Mouse (Mus musculus): ENCODE measurements at regions not wholly inside any gene's neighbourhood (a gene's known extent, or its start where the extent isn't known, plus 50 kb on each side); places are given as distances from the start of the nearest gene placed in this dataset.

DNA sequence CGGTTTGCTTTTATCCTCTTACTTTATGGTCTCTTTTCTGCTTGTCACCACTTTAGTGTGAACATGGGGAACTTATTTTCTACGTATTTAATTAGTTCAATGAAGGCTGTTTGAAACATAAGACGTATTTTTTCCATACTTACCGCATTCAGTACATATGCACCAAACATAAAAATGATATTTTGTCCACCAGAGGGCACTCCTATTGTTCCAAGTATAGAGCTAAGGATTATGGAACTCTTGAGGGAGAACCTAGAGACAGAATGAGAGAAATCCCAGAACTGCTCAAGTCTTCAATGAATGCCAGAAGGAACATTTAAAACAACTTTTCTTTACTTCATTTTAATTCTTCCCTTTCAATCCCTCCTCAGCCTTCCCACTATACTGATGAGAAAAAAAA is 403.4 kb upstream of the Kif18a start:
- no peak for ATAC-seq (replicated peaks; ENCODE audit: low read depth, poor library complexity, severe bottlenecking)

DNA sequence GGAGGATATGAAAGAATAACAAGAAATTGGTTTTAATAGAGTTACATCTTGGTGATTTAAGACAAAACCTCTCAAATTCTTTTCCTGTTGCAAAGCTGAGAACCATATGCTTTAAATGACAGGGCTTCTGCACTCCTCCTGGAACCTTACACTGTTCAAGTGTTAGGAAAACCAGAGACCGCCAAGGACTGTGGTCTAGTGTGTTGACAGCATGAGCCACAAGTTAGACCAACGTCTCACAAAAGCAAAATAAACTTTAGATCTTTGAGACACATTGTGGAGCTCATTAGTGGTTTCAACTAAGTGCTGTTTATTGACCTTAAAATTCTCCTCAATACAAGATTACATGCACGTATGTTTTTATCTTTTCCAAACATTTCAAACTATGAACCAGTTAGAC is 402.9 kb upstream of the Kif18a start:
- ATAC-seq (replicated peaks; ENCODE audit: low read depth, poor library complexity, severe bottlenecking): no peak

DNA sequence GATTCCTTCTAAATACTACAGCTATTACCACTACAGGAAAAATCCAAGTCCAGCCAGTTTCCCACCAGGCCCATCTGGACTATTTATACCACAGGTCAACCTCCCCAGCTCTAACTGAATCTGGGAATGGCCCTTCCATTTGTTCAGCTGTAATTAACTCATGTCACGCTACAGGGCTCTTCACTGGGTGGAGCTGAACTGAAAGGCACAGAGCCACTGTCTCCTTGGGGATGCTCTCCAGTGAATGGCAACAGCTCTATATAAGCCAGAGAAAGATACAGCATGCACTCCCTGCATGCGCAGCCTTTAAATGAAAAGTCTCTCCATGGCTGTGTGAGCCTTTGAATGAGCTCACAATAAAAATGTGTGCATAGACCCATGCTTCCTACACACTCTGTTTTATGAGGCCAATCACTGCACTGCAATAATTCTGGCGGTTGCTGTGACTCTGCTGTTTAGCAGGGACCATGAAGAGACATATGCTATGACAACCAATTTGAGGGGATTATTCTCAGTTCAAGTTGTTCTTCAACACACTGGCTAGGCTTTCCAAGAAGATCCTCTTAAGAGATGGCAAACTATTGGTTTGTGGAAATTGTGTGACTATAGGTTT is 376.3 kb upstream of the Kif18a start:
- ATAC-seq (replicated peaks; ENCODE audit: low read depth, poor library complexity, severe bottlenecking): no peak

DNA sequence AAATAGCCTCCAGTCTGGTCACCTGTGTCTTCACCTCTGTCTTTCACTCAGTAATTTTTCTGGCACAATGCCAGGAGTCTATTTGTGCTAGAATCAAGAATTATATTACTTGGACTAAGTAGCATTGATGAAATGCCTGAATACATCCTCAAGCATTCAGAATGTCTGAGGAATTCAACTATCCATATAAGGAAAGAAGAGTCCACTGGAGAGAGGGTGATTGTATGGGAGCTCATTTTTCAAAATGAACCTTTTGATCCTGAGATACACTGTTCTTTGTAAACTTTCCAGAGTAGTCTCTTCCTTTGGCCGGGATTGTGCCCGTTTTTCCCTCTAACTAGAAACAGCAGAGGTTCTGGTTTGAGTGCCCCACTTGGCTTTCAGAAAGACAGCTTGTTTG is 367.0 kb upstream of the Kif18a start:
- no peak for ATAC-seq (replicated peaks; ENCODE audit: low read depth, poor library complexity, severe bottlenecking)

DNA sequence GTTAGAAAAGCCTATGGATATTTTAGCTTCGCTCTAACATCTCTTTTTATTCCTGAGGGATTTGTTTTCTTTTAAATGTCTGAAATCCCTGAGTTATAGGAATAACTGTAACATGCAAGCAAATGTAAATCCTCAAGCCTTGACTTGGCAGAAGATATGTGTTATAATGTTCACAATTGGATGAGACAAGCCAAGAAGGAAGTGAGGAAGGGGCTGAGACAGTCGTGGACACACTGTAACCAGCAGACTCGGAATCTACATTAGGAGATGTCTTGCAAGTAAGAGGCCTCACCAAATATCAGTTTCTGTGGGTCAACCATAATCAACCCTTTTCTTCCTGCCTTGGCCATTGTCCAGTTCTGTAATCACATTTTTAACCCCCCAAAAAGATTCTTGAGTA is 366.6 kb upstream of the Kif18a start:
- ATAC-seq (replicated peaks; ENCODE audit: low read depth, poor library complexity, severe bottlenecking): no peak

DNA sequence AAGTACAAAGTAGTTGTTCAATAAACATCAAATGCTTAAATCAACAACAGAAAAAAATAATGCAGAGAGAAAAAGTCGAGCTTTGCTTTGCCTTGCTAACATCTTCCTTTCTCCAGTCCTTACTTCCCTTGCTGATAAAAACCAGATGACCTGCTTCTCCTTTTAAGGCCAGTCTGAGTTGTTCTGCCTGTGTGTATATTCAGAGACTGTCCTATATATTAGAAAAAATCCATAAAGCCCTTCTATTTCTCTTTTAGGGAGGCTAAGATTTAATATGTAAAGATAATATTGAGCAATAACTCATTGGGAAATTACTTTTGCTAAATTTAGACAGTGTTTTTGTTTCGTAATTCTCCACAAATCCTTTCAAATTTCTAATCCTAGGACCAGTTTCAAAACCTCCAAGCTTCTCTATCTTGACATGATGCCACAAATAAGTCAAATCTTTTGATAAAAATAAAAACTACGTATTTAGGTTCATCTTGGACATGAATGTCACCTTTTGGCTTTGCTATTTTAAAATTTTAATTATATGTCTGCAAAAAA is 361.0 kb upstream of the Kif18a start:
- no peak for ATAC-seq (replicated peaks; ENCODE audit: low read depth, poor library complexity, severe bottlenecking)

DNA sequence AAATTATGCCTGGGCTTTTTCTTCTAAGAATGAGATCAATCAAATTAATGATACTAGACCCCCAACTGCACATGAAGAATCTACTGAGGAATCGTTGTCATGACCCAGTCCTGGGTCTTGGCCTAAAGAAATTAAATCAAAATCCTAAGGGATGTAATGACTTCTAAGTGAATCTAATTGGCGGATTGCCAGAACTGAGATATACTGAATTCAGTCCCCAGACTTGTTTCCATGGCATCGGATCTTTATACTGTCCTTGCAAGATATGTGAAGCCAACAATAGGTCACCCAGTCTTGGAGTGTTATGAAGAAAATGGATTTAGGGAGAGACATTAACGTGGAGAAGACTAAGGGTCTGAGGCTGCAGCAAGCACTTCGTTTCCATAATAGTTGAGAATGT is 360.4 kb upstream of the Kif18a start:
- no peak for ATAC-seq (replicated peaks; ENCODE audit: low read depth, poor library complexity, severe bottlenecking)

DNA sequence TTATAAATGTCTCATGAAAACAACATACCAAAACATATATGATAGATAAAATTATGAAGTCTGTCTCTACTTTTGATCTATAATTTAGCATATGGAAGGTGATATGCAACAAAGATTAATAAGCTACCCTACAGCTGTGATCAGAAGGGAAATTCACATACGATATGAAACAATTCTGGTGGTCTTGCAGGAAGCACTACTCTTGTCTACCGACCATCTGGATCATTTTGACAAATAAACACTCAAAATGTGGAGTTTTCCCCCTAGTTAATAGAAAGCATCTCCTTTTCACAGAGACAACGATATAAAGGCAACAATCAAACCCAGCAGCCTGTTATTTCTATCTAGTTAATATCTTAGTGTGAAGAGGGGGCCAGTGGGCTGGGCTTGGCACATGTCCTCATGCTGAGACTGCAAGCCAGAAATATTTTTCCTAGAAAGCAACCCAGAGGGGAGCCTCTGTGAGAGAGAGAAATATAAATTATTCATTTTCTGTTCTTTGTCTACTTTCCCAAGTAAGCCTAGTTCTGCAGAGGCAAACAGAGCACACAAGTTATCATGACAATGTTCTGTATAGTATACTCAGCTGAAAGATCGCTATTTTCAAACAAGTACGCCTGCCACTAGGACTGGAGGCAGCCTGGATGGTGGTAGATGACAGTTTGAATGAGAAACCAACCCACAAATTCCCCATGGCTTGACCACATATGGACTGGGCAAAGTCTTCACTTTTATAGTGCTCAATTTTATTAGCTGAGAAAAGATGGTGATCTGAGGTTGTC is 344.4 kb upstream of the Kif18a start:
- ATAC-seq (replicated peaks; ENCODE audit: low read depth, poor library complexity, severe bottlenecking): no peak

DNA sequence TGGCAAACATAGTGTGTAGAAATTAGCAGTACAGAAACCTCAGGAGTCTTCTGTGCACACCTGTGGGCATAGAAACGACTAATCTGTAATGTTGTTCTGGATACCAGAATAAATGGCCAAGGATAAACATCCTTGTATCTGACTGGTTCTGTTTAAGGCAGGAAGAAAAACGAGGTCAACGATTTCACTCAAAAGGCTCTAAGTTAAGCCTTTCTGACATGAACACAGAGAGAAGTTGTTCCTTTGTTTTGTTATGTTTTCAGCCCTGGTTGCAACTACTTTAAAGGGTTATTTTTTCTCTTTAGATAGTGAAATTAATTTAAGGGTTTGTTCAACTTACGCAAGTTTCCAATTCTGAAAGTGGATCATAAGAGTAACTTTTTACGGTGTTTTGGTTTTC is 299.6 kb upstream of the Kif18a start:
- ATAC-seq (replicated peaks; ENCODE audit: low read depth, poor library complexity, severe bottlenecking): no peak

DNA sequence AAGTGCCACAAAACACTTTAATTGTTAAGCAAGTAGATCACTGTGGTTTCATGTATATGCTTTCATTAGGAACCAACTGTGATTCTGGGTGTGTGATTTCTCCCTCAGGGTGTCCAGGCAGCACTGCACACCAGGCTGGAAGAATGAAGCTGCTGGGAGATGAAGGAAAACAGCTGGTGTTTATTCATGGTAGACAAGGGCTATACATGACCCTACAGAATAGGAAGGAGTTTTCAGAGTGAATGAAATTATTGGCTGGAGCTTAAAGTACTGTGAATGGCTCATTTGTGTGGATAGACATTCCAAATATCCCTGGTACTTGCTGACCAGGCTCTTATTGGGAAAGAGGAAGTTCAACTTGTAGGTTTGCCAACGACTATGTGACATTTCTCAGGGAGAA is 264.3 kb upstream of the Kif18a start:
- no peak for ATAC-seq (replicated peaks; ENCODE audit: low read depth, poor library complexity, severe bottlenecking)

DNA sequence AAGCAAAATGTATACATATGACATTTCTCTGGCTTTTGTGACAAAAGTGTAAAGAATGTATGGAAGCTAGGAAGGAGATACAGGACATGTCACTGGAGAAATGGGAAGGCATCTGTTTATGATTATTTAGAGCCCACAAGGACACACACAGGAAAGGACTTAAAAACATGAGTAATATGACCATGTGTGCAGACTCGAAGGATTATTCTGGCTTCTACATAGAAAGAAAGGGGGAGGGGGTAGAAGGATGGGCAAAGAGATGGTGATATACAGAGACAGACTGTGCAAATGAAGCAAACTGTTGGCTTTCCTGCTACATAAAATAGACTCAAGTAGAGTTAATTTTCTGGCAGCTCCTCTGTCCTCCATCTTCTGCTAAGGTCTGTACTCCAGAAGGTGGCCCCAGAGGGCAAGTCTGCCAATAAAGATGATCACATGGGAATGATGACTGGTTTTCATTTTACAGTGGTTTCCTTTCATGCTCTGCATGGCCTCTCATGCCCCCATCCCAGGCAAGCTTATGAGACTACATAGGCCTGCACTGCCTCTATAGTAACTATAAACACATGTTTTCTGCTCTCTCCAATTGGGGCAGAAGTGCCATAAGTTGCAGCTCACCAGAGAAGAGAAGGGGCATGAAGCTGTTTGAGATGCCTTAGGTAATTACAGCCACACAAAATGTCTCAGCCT is 263.4 kb upstream of the Kif18a start:
- ATAC-seq (replicated peaks; ENCODE audit: low read depth, poor library complexity, severe bottlenecking): no peak

DNA sequence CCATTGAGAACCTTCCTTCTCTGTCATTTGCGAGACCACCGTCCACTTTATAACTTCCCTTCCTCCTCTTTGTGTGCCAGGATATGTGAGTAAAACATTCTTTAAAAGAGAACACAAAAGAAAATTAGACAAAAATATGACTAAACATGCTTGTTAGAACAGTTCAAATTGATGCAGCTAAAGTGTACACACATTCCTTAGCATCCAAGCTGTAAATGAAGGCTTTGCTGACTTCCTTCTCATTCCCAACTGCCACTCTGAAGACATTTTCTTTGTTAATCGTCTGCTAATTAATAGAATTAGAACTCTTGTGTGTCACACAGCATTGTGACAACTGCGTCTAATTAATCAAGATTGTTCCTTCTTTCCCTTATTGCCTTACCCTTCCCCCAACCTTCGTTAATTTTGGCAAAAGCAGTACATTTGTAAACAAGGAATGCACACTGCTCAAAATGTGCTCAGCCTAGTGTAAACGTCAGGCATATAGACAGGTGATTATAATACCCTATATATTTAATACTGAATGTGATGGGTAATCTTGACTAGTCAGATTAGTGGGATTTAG is 242.3 kb upstream of the Kif18a start:
- ATAC-seq (replicated peaks; ENCODE audit: low read depth, poor library complexity, severe bottlenecking): no peak
